Mouse (Mus musculus) layer of hippocampus, adult 8-10 months (tissue): ENCODE measurements around the gene Ctsg. TPM values are rescaled to one million over a fixed set of nuclear protein-coding genes. Genes with fewer than 3 reads are reported as not detected.
"Not testable (repeated sequence)": the region's sequence is repeated elsewhere in the genome, so short reads cannot be mapped to it uniquely, and the experiment has no call there.

Experiments
- DNase-seq, 2 experiments: peaks; one replicate each; pipeline ENCODE4 v3.0.0; 2022; ENCODE audit warnings: low spot score in 2 of 2
- total RNA-seq, 4 experiments: library from RNA; stranded (reverse); gene quantifications; 2 replicates each; pipeline ENCODE4 v1.2.4; 2022

Ctsg gene
- total RNA-seq, result not detected

- DNase-seq, result no peak
Measured at GRCm38 (mm10) chr14:56102386-56102785, at the start of gene Ctsg. Gene Ctsg (minus strand): TSS chr14:56102574.

- not testable (repeated sequence) for DNase-seq
Measured at GRCm38 (mm10) chr14:56133675-56134074, 31.3 kb upstream of the Ctsg start.

GRCm38 (mm10) chr14:56132508-56132907 is 30.1 kb upstream of the Ctsg start, which contains the start of gene Gzmd:
Gene Gzmd (minus strand): TSS chr14:56132608.
- DNase-seq, result not testable (repeated sequence)

- no peak for DNase-seq
Measured at GRCm38 (mm10) chr14:56128341-56128740, 26.0 kb upstream of the Ctsg start.

- DNase-seq, result no peak
Measured at GRCm38 (mm10) chr14:56123516-56123915, 21.1 kb upstream of the Ctsg start.

- DNase-seq, result no peak
Measured at GRCm38 (mm10) chr14:56120525-56120924, 18.2 kb upstream of the Ctsg start, which contains the start of gene Gzme. Gene Gzme (minus strand): TSS chr14:56120625.

GRCm38 (mm10) chr14:56115531-56116310 is 13.3 kb upstream of the Ctsg start:
- not testable (repeated sequence) for DNase-seq

GRCm38 (mm10) chr14:56105447-56106180 is 3.2 kb upstream of the Ctsg start:
- peak in 1 of 2 experiments; percentile 5 for DNase-seq

GRCm38 (mm10) chr14:56105016-56105415 is 2.6 kb upstream of the Ctsg start:
- DNase-seq, result no peak

GRCm38 (mm10) chr14:56103452-56103851 is 1.1 kb upstream of the Ctsg start:
- DNase-seq, result no peak

GRCm38 (mm10) chr14:56098940-56099339 is 3.4 kb downstream of the Ctsg start:
- no peak for DNase-seq

GRCm38 (mm10) chr14:56097597-56097996 is 4.8 kb downstream of the Ctsg start:
- no peak for DNase-seq

GRCm38 (mm10) chr14:56093353-56093752 is 9.0 kb downstream of the Ctsg start:
- no peak for DNase-seq

GRCm38 (mm10) chr14:56086711-56087110 is 15.7 kb downstream of the Ctsg start:
- DNase-seq, result no peak

GRCm38 (mm10) chr14:56085167-56085566 is 17.2 kb downstream of the Ctsg start, which contains the start of gene Mcpt8:
Gene Mcpt8 (minus strand): TSS chr14:56085273.
- no peak for DNase-seq

GRCm38 (mm10) chr14:56082016-56082415 is 20.4 kb downstream of the Ctsg start:
- no peak for DNase-seq

- not testable (repeated sequence) for DNase-seq
Measured at GRCm38 (mm10) chr14:56062213-56062612, 40.2 kb downstream of the Ctsg start, which contains the start of gene Mcpt4. Gene Mcpt4 (minus strand): TSS chr14:56062313.

GRCm38 (mm10) chr14:56057722-56058121 is 44.7 kb downstream of the Ctsg start:
- DNase-seq, result no peak

GRCm38 (mm10) chr14:56055408-56055807 is 47.0 kb downstream of the Ctsg start:
- no peak for DNase-seq
